Mouse (Mus musculus): ENCODE results near the gene Bcl11a.

- TF ChIP-seq CTCF (IDR thresholded peaks at IDR 0.05; ENCODE audit: borderline replicate concordance, insufficient read depth, low read length): no peak
- no peak for TF ChIP-seq POLR2A (IDR thresholded peaks at IDR 0.05; ENCODE audit: low read depth, low read length)
Observed at GRCm38 (mm10) chr11:24136084-24136785, 58.4 kb downstream of the Bcl11a start.
